Mouse (Mus musculus): Measurements from ENCODE around the gene Ptma. TPM values are rescaled to one million over a fixed set of nuclear protein-coding genes. Genes with fewer than 3 reads are reported as not detected.

Ptma gene
- polyA plus RNA-seq, 1 experiment: 593 TPM

DNA sequence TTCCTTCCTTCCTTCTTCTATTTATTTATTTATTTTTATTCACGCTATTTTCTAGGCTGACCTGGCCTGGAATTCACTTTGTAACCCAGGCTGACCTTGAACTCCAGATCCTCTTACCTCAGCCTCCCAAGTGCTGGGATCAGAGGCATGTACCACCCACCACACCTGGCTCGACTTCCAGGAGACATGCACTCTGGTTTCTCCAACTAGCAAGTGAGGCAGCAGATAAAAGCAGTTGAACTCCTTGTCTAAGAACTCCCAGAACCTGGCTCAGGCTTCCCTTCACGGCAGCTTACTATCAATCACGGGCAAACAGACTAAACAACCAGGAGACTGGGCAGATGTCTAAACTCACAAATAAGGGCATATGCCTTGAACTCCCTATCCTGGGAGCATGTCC lies 25.8 kb upstream of the Ptma start:
- H3K36me3 ChIP-seq (ENCODE audit: control insufficient read depth, insufficient read depth): no peaks in the 10 kb centered on the region
- TF ChIP-seq POLR2A (IDR thresholded peaks at IDR 0.05; ENCODE audit: insufficient read length, low read depth): no peak
- no peak for TF ChIP-seq POLR2AphosphoS2 (IDR thresholded peaks at IDR 0.05; ENCODE audit: insufficient read length, low read depth)
- no peak for TF ChIP-seq E2F4 (IDR thresholded peaks at IDR 0.05; ENCODE audit: insufficient read depth)
- TF ChIP-seq REST (IDR thresholded peaks at IDR 0.05; ENCODE audit: insufficient read depth, insufficient read length): no peak
- TF ChIP-seq MYOG (IDR thresholded peaks at IDR 0.05; ENCODE audit: control insufficient read depth in 1 of 3, insufficient read depth in 1 of 3, insufficient read length in 2 of 3, low read depth in 2 of 3): no peak
- no peak for TF ChIP-seq TCF12 (IDR thresholded peaks at IDR 0.05; ENCODE audit: insufficient read depth, poor library complexity, severe bottlenecking)
- H3K79me2 ChIP-seq (ENCODE audit: control insufficient read depth, insufficient read depth): no peaks in the 10 kb centered on the region

GRCm38 (mm10) chr1:86501114-86501532 lies 25.4 kb upstream of the Ptma start:
- H3K36me3 ChIP-seq (ENCODE audit: control insufficient read depth, insufficient read depth): no peaks in the 10 kb centered on the region
- no peaks in the 10 kb centered on the region for H3K27me3 ChIP-seq (ENCODE audit: control insufficient read depth, insufficient read depth, insufficient read length)
- peak overlapping the region; percentile 41 for H3K4me2 ChIP-seq (ENCODE audit: low read depth)

More for the DNA sequence above, 25.8 kb upstream of the Ptma start:
- Histone ChIP-seq H3K4me3 (no peak overlapping the region), H3K27me3 (ENCODE audit: control insufficient read depth, insufficient read depth, insufficient read length) (no peaks in the 10 kb centered on the region), H3K4me2 (ENCODE audit: low read depth) (no peak overlapping the region), H3ac (ENCODE audit: control insufficient read depth, insufficient read length) (no peak overlapping the region)

DNA sequence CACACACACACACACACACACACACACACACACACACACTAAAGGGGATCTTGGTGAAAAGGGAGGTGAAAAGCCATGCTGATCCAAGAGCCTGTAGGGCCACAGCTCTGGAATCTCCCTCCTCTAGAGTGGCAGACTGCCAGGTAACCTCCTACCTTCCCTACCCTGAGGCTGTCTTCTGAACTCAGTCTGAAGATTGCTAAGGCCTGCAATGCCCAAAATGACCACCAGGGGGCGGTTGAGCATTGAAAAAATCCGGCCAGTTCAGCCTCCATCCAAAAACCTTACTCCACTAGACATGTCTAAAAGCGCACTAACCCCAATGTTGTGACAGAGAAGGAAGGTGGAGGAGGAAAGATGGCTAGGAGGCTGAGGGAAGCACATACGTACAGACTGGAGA lies 25.0 kb upstream of the Ptma start:
- no peaks in the 10 kb centered on the region for H3K27me3 ChIP-seq (ENCODE audit: control insufficient read depth, insufficient read depth, insufficient read length)
- H3K79me2 ChIP-seq (ENCODE audit: control insufficient read depth, insufficient read depth): no peaks in the 10 kb centered on the region
- no peaks in the 10 kb centered on the region for H3K36me3 ChIP-seq (ENCODE audit: control insufficient read depth, insufficient read depth)
- H3K4me2 ChIP-seq (ENCODE audit: low read depth): peak overlapping the region; percentile 41
- no peak for TF ChIP-seq REST (IDR thresholded peaks at IDR 0.05; ENCODE audit: insufficient read depth, insufficient read length)
- no peak for TF ChIP-seq MAX (IDR thresholded peaks at IDR 0.05; ENCODE audit: low read depth)
- TF ChIP-seq E2F4 (IDR thresholded peaks at IDR 0.05; ENCODE audit: insufficient read depth): no peak
- TF ChIP-seq TCF12 (IDR thresholded peaks at IDR 0.05; ENCODE audit: insufficient read depth, poor library complexity, severe bottlenecking): no peak
- H3ac ChIP-seq (ENCODE audit: control insufficient read depth, insufficient read length): no peak overlapping the region
- H3K4me3 ChIP-seq: no peak overlapping the region

More at GRCm38 (mm10) chr1:86501114-86501532, 25.4 kb upstream of the Ptma start:
- TF ChIP-seq TCF3 (IDR thresholded peaks at IDR 0.05; ENCODE audit: insufficient read length, low read depth) (no peak), MYOD1 (IDR thresholded peaks at IDR 0.05; ENCODE audit: control insufficient read depth in 1 of 3, insufficient read length in 2 of 3, low read depth in 2 of 3) (no peak), POLR2AphosphoS2 (IDR thresholded peaks at IDR 0.05; ENCODE audit: insufficient read length, low read depth) (no peak), TCF12 (IDR thresholded peaks at IDR 0.05; ENCODE audit: insufficient read depth, poor library complexity, severe bottlenecking) (no peak), E2F4 (IDR thresholded peaks at IDR 0.05; ENCODE audit: insufficient read depth) (no peak), MYOG (IDR thresholded peaks at IDR 0.05; ENCODE audit: control insufficient read depth in 1 of 3, insufficient read depth in 1 of 3, insufficient read length in 2 of 3, low read depth in 2 of 3) (no peak), SRF (IDR thresholded peaks at IDR 0.05; ENCODE audit: control insufficient read depth, insufficient read length, low read depth) (no peak), POLR2A (IDR thresholded peaks at IDR 0.05; ENCODE audit: insufficient read length, low read depth) (no peak), REST (IDR thresholded peaks at IDR 0.05; ENCODE audit: insufficient read depth, insufficient read length) (no peak), MAX (IDR thresholded peaks at IDR 0.05; ENCODE audit: low read depth) (no peak), USF1 (IDR thresholded peaks at IDR 0.05; ENCODE audit: low read depth) (no peak), CEBPB (IDR thresholded peaks at IDR 0.05; ENCODE audit: insufficient read depth, poor library complexity, severe bottlenecking) (no peak)
- no peak overlapping the region for H3ac ChIP-seq (ENCODE audit: control insufficient read depth, insufficient read length)
- H3K4me3 ChIP-seq: no peak overlapping the region
- no peaks in the 10 kb centered on the region for H3K79me2 ChIP-seq (ENCODE audit: control insufficient read depth, insufficient read depth)

DNA sequence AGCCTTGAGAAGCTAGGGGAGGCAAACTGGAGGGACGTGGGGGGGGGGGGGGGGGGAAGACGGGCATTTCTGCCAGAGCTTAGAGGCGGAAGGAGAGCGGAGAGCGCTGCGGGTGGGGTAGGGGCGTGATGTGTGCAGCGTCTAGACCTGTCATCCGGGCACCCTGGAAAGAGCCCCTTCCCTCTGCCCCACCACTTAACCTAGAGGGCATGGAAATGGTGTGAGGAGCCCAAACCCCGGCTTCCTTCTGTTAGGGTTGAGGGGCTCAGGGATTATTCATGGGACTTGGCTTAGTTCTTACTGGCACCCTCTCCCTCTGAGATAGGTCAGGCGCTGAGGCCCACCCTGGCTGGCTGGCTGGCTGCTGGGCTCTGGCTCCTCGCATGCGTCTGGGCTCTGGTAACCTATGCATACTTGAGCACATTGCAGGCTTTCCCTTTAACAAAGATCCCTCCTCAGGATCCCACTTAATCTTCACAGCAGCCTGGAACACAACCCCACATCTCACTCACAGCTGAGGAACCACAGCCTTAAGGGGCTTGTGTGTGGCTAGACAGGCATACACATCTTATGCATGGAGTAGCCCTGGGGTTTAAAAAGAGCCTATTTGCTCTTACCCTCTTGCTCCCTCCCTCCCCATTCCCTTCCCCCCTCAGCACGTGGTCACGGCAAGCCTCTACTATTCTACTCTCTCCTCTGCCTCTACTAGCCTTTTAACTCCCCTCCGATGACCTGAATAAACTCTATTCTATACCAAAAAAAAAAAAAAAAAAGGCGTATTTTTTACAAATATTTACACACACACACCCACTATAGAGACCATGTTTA lies 24.1 kb upstream of the Ptma start:
- no peak overlapping the region for H3ac ChIP-seq (ENCODE audit: control insufficient read depth, insufficient read length)
- no peak for TF ChIP-seq MAX (IDR thresholded peaks at IDR 0.05; ENCODE audit: low read depth)
- TF ChIP-seq USF1 (IDR thresholded peaks at IDR 0.05; ENCODE audit: low read depth): no peak
- no peak for TF ChIP-seq CEBPB (IDR thresholded peaks at IDR 0.05; ENCODE audit: insufficient read depth, poor library complexity, severe bottlenecking)
- no peak for TF ChIP-seq REST (IDR thresholded peaks at IDR 0.05; ENCODE audit: insufficient read depth, insufficient read length)

DNA sequence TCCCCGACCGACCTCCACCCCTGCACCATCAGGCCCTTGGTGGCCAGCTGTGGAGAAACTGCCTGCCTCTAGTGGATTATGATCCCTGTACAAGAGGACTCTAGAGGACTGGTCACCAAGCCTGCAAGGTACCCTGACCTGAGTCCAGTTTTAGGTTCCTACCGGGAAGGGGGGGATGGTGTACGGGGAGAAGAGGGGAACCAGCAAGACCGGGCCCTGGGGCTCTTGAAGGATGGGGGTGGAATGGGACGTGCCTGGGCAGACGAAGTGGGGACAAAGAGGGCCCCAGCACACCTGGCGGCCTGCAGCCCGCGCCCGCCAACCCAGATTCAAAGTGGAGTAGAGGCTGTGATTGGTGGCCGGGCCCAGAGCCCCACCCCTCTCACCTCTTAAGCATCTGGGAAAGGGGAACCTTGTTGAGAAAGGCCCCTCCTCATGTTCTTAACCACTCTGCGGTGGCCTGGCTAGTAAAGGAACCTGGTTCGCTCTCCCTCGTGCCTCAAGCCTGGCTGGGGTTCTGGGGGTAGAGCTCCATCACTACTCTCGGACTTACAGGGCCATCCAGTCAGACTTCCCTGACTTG lies 23.3 kb upstream of the Ptma start:
- H3K4me3 ChIP-seq: peak overlapping the region; percentile 29
- H3K27me3 ChIP-seq (ENCODE audit: control insufficient read depth, insufficient read depth, insufficient read length): no peaks in the 10 kb centered on the region
- H3ac ChIP-seq (ENCODE audit: control insufficient read depth, insufficient read length): no peak overlapping the region
- H3K79me2 ChIP-seq (ENCODE audit: control insufficient read depth, insufficient read depth): no peaks in the 10 kb centered on the region
- no peaks in the 10 kb centered on the region for H3K36me3 ChIP-seq (ENCODE audit: control insufficient read depth, insufficient read depth)
- TF ChIP-seq MAX (IDR thresholded peaks at IDR 0.05; ENCODE audit: low read depth) (no peak), E2F4 (IDR thresholded peaks at IDR 0.05; ENCODE audit: insufficient read depth) (no peak), POLR2A (IDR thresholded peaks at IDR 0.05; ENCODE audit: insufficient read length, low read depth) (no peak), CEBPB (IDR thresholded peaks at IDR 0.05; ENCODE audit: insufficient read depth, poor library complexity, severe bottlenecking) (no peak), REST (IDR thresholded peaks at IDR 0.05; ENCODE audit: insufficient read depth, insufficient read length) (no peak), USF1 (IDR thresholded peaks at IDR 0.05; ENCODE audit: low read depth) (no peak), MYOG (IDR thresholded peaks at IDR 0.05; ENCODE audit: control insufficient read depth in 1 of 3, insufficient read depth in 1 of 3, insufficient read length in 2 of 3, low read depth in 2 of 3) (no peak), MYOD1 (IDR thresholded peaks at IDR 0.05; ENCODE audit: control insufficient read depth in 1 of 3, insufficient read length in 2 of 3, low read depth in 2 of 3) (no peak), SRF (IDR thresholded peaks at IDR 0.05; ENCODE audit: control insufficient read depth, insufficient read length, low read depth) (no peak), TCF12 (IDR thresholded peaks at IDR 0.05; ENCODE audit: insufficient read depth, poor library complexity, severe bottlenecking) (no peak), POLR2AphosphoS2 (IDR thresholded peaks at IDR 0.05; ENCODE audit: insufficient read length, low read depth) (no peak), TCF3 (IDR thresholded peaks at IDR 0.05; ENCODE audit: insufficient read length, low read depth) (no peak)
- H3K4me2 ChIP-seq (ENCODE audit: low read depth): peak overlapping the region; percentile 82

More for the DNA sequence above, 24.1 kb upstream of the Ptma start:
- no peaks in the 10 kb centered on the region for H3K36me3 ChIP-seq (ENCODE audit: control insufficient read depth, insufficient read depth)
- no peaks in the 10 kb centered on the region for H3K79me2 ChIP-seq (ENCODE audit: control insufficient read depth, insufficient read depth)
- no peak overlapping the region for H3K4me2 ChIP-seq (ENCODE audit: low read depth)
- H3K27me3 ChIP-seq (ENCODE audit: control insufficient read depth, insufficient read depth, insufficient read length): no peaks in the 10 kb centered on the region
- no peak overlapping the region for H3K4me3 ChIP-seq
